Mouse (Mus musculus) megakaryocyte-erythroid progenitor cell, adult 5 weeks (primary cell): ENCODE results near the gene Gm5938. TPM values are rescaled to one million over a fixed set of nuclear protein-coding genes. Genes with fewer than 3 reads are reported as not detected.

Experiments
- polyA plus RNA-seq: library from polyadenylated mRNA; stranded (reverse); fragments of >175 nt; gene quantifications from 2 replicates; pipeline ENCODE4 v1.2.3, GENCODE M21; 2012

Gm5938 gene
- not detected in 2 replicates for polyA plus RNA-seq

GRCm38 (mm10) chrX:78125167-78125566 lies at the start of gene Gm5938:
Gene Gm5938, plus strand, starts transcription at chrX:78125467.

GRCm38 (mm10) chrX:78091274-78091673 lies 34.0 kb upstream of the Gm5938 start, which contains the start of gene Obp1a:
Gene Obp1a, minus strand, starts transcription at chrX:78091374.

Other genes with a start within 250 kb of the Gm5938 start
- gene 5430402E10Rik, start 200.4 kb upstream of the Gm5938 start, polyA plus RNA-seq = not detected in 2 replicates
- gene Obp1a, start 34.1 kb upstream of the Gm5938 start, polyA plus RNA-seq = not detected in 2 replicates
- not detected in 2 replicates for gene Obp1b, start 61.3 kb downstream of the Gm5938 start, polyA plus RNA-seq
- not detected in 2 replicates for gene Gm14743, start 120.5 kb downstream of the Gm5938 start, polyA plus RNA-seq
- gene 4930480E11Rik, start 244.2 kb downstream of the Gm5938 start, polyA plus RNA-seq = not detected in 2 replicates